Mouse (Mus musculus) testis, adult 2 months (tissue): ENCODE data around the gene Neurl1b. TPM values are rescaled to one million over a fixed set of nuclear protein-coding genes. Genes with fewer than 3 reads are reported as not detected.

Experiments used
- H3K27ac ChIP-seq: fragments of 200-500 bp; 2 replicates; pipeline ENCODE4 v1.5.1; 2012; ENCODE audit warnings: low read depth, low read length; ENCODE audit not compliant: control insufficient read depth, insufficient read depth
- H3K27me3 ChIP-seq: fragments of 200-500 bp; 2 replicates; pipeline ENCODE4 v1.6.1; 2012; ENCODE audit warnings: mild to moderate bottlenecking, low read length, moderate library complexity; ENCODE audit not compliant: control insufficient read depth, insufficient read depth
- H3K36me3 ChIP-seq: fragments of 200-500 bp; 2 replicates; pipeline ENCODE4 v1.6.1; 2012; ENCODE audit warnings: mild to moderate bottlenecking, low read length; ENCODE audit not compliant: control insufficient read depth, insufficient read depth
- H3K4me1 ChIP-seq: fragments of 200-500 bp; 2 replicates; pipeline ENCODE4 v1.6.1; 2012; ENCODE audit warnings: low read length; ENCODE audit not compliant: control insufficient read depth, insufficient read depth
- H3K4me3 ChIP-seq: fragments of 200-500 bp; 2 replicates; pipeline ENCODE4 v1.5.1; 2012; ENCODE audit warnings: low read depth, mild to moderate bottlenecking, low read length, moderate library complexity, mixed read lengths; ENCODE audit not compliant: control insufficient read depth
- CTCF ChIP-seq: fragments of 200-500 bp; IDR thresholded peaks from 2 replicates; pipeline ENCODE4 v1.5.1; 2012; ENCODE audit warnings: low read depth, mild to moderate bottlenecking, inconsistent platforms, low read length, moderate library complexity; ENCODE audit not compliant: control insufficient read depth, insufficient read depth, insufficient replicate concordance
- POLR2A ChIP-seq: fragments of 200-500 bp; IDR thresholded peaks from 2 replicates; pipeline ENCODE4 v1.6.1; 2012; ENCODE audit warnings: low read depth, mild to moderate bottlenecking, inconsistent platforms, low read length, moderate library complexity; ENCODE audit not compliant: control insufficient read depth
- polyA plus RNA-seq: library from polyadenylated mRNA; depleted of rRNA; stranded (reverse); fragments of >200 nt; gene quantifications from 2 replicates; pipeline ENCODE4 v1.2.3, GENCODE M21; 2012; rRNA removed

Neurl1b gene
- polyA plus RNA-seq, 1 experiment, result 0.54 TPM

- TF ChIP-seq CTCF (no peak), POLR2A (no peak)
- Histone ChIP-seq H3K27me3 (no peaks in the 10 kb centered on the region), H3K27ac (no peak overlapping the region), H3K36me3 (no peaks in the 10 kb centered on the region), H3K4me3 (no peak overlapping the region), H3K4me1 (no peaks in the 10 kb centered on the region; the same call in 1 of the 2 replicates)
Measured at GRCm38 (mm10) chr17:26487266-26487665, 72.6 kb downstream of the Neurl1b start.

GRCm38 (mm10) chr17:26487917-26488316, 73.3 kb downstream of the Neurl1b start:
- Histone ChIP-seq H3K36me3 (no peaks in the 10 kb centered on the region), H3K27me3 (no peaks in the 10 kb centered on the region), H3K4me1 (no peaks in the 10 kb centered on the region; the same call in 1 of the 2 replicates), H3K27ac (no peak overlapping the region), H3K4me3 (no peak overlapping the region)
- no peak for TF ChIP-seq POLR2A
- TF ChIP-seq CTCF, result no peak

- H3K27ac ChIP-seq, result peak overlapping the region; percentile 39
- no peak overlapping the region for H3K4me3 ChIP-seq
- H3K4me1 ChIP-seq, result no peaks in the 10 kb centered on the region; the same call in 1 of the 2 replicates
- TF ChIP-seq POLR2A (no peak), CTCF (no peak)
- no peaks in the 10 kb centered on the region for H3K27me3 ChIP-seq
- H3K36me3 ChIP-seq, result no peaks in the 10 kb centered on the region
Measured at GRCm38 (mm10) chr17:26488711-26489403, 74.2 kb downstream of the Neurl1b start.

GRCm38 (mm10) chr17:26490072-26490471, 75.4 kb downstream of the Neurl1b start:
- H3K27ac ChIP-seq, result no peak overlapping the region
- no peaks in the 10 kb centered on the region; the same call in 1 of the 2 replicates for H3K4me1 ChIP-seq
- no peak for TF ChIP-seq CTCF
- H3K27me3 ChIP-seq, result no peaks in the 10 kb centered on the region
- no peak overlapping the region for H3K4me3 ChIP-seq
- no peaks in the 10 kb centered on the region for H3K36me3 ChIP-seq

- Histone ChIP-seq H3K4me1 (no peaks in the 10 kb centered on the region; the same call in 1 of the 2 replicates), H3K27ac (no peak overlapping the region), H3K27me3 (no peaks in the 10 kb centered on the region), H3K4me3 (no peak overlapping the region), H3K36me3 (no peaks in the 10 kb centered on the region)
- TF ChIP-seq CTCF, result no peak
- TF ChIP-seq POLR2A, result no peak
Measured at GRCm38 (mm10) chr17:26490910-26491309, 76.3 kb downstream of the Neurl1b start.

- H3K27ac ChIP-seq, result no peak overlapping the region
- H3K4me3 ChIP-seq, result no peak overlapping the region
- no peaks in the 10 kb centered on the region; the same call in 1 of the 2 replicates for H3K4me1 ChIP-seq
- no peaks in the 10 kb centered on the region for H3K36me3 ChIP-seq
- H3K27me3 ChIP-seq, result no peaks in the 10 kb centered on the region
- TF ChIP-seq POLR2A, result no peak
- TF ChIP-seq CTCF, result no peak
Measured at GRCm38 (mm10) chr17:26492246-26492645, 77.6 kb downstream of the Neurl1b start.

- H3K36me3 ChIP-seq, result no peaks in the 10 kb centered on the region
- no peaks in the 10 kb centered on the region for H3K27me3 ChIP-seq
- H3K4me3 ChIP-seq, result no peak overlapping the region
- no peak overlapping the region for H3K27ac ChIP-seq
- TF ChIP-seq CTCF, result no peak
- TF ChIP-seq POLR2A, result no peak
- no peaks in the 10 kb centered on the region for H3K4me1 ChIP-seq
Measured at GRCm38 (mm10) chr17:26494642-26495468, 80.2 kb downstream of the Neurl1b start.

Other genes with a start within 250 kb of the Neurl1b start
- not detected in 2 replicates for gene Pdia2, start 215.7 kb upstream of the Neurl1b start, polyA plus RNA-seq
- gene Rgs11, start 211.9 kb upstream of the Neurl1b start, polyA plus RNA-seq, result 12.9 and 16.0 TPM in 2 replicates
- 5.0 and 6.4 TPM in 2 replicates for gene Arhgdig, start 207.0 kb upstream of the Neurl1b start, polyA plus RNA-seq
- 73.8 and 74.9 TPM in 2 replicates for gene Fam234a, start 170.6 kb upstream of the Neurl1b start, polyA plus RNA-seq
- gene Luc7l, start 161.9 kb upstream of the Neurl1b start, polyA plus RNA-seq, result 15.0 and 16.3 TPM in 2 replicates
- gene Ergic1, start 146.7 kb downstream of the Neurl1b start, polyA plus RNA-seq, result 115 and 122 TPM in 2 replicates
- 19.7 and 24.5 TPM in 2 replicates for gene Dusp1, start 147.3 kb downstream of the Neurl1b start, polyA plus RNA-seq
- gene Atp6v0e, start 248.4 kb downstream of the Neurl1b start, polyA plus RNA-seq, result 81.1 and 101 TPM in 2 replicates